Mouse (Mus musculus): ENCODE measurements around the gene Msln. TPM values are rescaled to one million over a fixed set of nuclear protein-coding genes. Genes with fewer than 3 reads are reported as not detected.
"Not testable (repeated sequence)": the region's sequence is repeated elsewhere in the genome, so short reads cannot be mapped to it uniquely, and the experiment has no call there.

Msln gene
- polyA plus RNA-seq, 1 experiment from 2014 or later, result 1.4 TPM

DNA sequence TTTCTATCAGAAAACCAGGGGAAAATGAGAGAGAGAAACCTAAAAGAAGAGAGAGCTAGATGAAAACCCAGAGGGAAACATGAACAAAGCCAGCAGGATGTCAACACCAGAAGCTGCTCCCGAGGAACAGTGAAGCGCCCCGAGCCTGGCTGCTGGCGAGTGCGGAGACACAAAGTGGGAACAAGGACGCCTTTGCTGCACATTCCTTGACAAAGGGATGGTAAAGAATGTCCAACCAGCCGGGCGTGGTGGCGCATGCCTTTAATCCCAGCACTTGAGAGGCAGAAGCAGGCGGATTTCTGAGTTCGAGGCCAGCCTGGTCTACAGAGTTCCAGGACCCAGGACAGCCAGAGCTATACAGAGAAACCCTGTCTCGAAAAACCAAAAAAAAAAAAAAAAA is 12.7 kb downstream of the Msln start:
- not testable (repeated sequence) for H3K27me3 ChIP-seq (replicated peaks); H3K9ac ChIP-seq (replicated peaks); H3K36me3 ChIP-seq; H3K27ac ChIP-seq (replicated peaks); H3K4me1 ChIP-seq; ATAC-seq (ENCODE audit: low FRiP score); H3K4me2 ChIP-seq; H3K9me3 ChIP-seq (replicated peaks); H3K4me3 ChIP-seq (replicated peaks)
- 78% methylated on average over 12 of the region's 12 CpGs for WGBS

DNA sequence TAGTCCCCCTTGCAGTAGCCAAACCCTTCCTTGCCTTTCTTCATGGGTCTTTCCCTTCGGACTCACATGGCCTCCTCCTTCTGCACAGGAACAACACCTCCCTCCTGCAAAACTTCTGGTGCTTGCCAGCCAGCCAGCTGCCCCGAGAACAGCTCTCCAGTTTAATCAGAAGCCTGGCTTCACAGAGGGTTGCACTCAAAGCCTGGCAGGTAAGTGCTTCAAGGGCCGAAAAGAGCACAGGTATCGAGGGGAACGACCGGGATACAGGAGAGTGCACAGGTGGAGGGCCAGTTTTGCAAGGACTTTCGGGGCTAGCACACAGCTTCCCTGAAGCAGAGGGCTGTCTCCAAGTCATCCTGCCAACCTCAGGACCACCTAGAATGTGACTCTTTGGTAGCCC is 15.3 kb downstream of the Msln start:
- 88% methylated on average over 7 of the region's 7 CpGs for WGBS
- Histone ChIP-seq H3K27me3 (replicated peaks) (no peaks in the 10 kb centered on the region), H3K4me3 (replicated peaks) (no peak overlapping the region), H3K27ac (replicated peaks) (no peak overlapping the region), H3K36me3 (no peaks in the 10 kb centered on the region), H3K9ac (replicated peaks) (no peak overlapping the region), H3K4me2 (no peak overlapping the region), H3K4me1 (no peaks in the 10 kb centered on the region), H3K9me3 (replicated peaks) (no peaks in the 10 kb centered on the region)
- ATAC-seq (ENCODE audit: low FRiP score), result no peak

DNA sequence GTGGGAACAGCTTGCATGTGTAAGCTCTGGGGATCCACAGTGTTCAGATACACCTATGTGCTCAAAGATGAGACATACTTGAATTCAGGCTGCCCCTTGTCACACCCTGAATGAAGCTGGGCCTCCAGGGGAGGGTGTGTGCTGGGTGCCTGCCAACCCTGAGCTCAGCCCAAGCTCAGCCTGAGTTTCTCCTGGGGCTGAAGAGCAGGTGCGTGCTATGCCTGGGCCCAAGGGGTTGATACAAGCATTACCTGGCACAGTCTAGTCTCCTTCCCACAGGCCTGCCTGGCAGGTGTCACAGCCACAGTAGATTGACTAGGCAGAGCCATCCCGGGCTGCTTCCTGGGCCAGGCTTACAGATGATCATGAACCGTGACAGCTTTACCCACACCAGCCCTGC is 18.4 kb downstream of the Msln start, which contains the start of gene Mslnl:
TSS of gene Mslnl (plus strand) at position 298 of the 400 bp plus-strand sequence.
- H3K27ac ChIP-seq (replicated peaks), result no peak within 1 kb of the TSS
- 82% methylated on average over 3 of the region's 3 CpGs for WGBS
- H3K4me3 ChIP-seq (replicated peaks), result no peak within 1 kb of the TSS
- H3K4me2 ChIP-seq, result no peak within 1 kb of the TSS
- no peaks in the 10 kb centered on the region for H3K27me3 ChIP-seq (replicated peaks)
- H3K9ac ChIP-seq (replicated peaks), result no peak within 1 kb of the TSS
- ATAC-seq (ENCODE audit: low FRiP score), result no peak
- H3K36me3 ChIP-seq, result no peaks in the 10 kb centered on the region
- no peaks in the 10 kb centered on the region for H3K4me1 ChIP-seq
- H3K9me3 ChIP-seq (replicated peaks), result no peaks in the 10 kb centered on the region

DNA sequence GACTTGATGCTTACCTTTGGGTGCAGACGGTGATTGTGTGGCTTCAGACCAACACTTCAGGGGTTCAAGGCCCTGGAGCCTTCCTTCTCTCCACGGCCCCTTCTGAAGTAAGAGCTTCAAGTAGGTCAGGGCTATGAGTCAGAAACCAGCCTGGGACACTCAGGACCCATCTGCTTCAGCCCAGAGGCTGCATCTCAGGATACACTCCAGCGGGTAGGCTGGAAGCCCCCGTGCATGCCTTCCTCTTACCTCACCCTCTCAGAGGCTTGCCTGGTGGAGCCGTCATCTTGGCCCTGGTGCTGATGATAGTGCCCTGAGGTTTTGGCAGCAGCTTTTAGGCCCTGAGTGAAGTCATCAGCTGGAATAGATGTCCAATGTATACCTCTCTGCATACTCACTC is 18.9 kb downstream of the Msln start:
- H3K9ac ChIP-seq (replicated peaks), result no peak overlapping the region
- H3K9me3 ChIP-seq (replicated peaks), result no peaks in the 10 kb centered on the region
- no peak for ATAC-seq (ENCODE audit: low FRiP score)
- no peak overlapping the region for H3K4me2 ChIP-seq
- H3K27me3 ChIP-seq (replicated peaks), result no peaks in the 10 kb centered on the region
- no peak overlapping the region for H3K4me3 ChIP-seq (replicated peaks)
- H3K27ac ChIP-seq (replicated peaks), result no peak overlapping the region
- H3K4me1 ChIP-seq, result no peaks in the 10 kb centered on the region
- peaks cover 5% of the 10 kb centered on the region; the same call in 1 of the 2 replicates for H3K36me3 ChIP-seq
- 73% methylated on average over 5 of the region's 5 CpGs for WGBS

DNA sequence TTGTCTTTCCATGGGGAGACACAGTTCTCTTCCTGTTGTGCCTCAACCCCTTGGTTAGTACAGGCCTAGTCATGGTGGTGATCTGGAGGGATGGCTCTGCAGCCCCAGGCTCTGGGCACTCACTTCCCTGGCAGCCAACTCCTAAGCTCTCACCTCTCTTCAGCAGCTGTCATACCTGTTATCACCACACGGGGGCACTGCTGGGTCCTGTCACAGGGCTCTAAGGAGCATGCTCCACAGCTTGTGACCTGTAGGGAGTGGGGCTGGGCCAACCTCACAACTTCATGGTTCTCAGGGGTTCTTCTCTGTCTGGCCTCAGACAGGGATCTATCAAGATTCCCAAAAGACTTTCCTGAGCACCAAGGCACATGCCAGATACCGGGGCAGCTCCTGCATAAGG is 22.1 kb downstream of the Msln start:
- no peak for ATAC-seq (ENCODE audit: low FRiP score)
- Histone ChIP-seq H3K4me3 (replicated peaks) (no peak overlapping the region), H3K4me1 (peaks cover 19% of the 10 kb centered on the region), H3K36me3 (peaks cover 10% of the 10 kb centered on the region; the same call in 1 of the 2 replicates), H3K27ac (replicated peaks) (no peak overlapping the region), H3K9ac (replicated peaks) (no peak overlapping the region), H3K4me2 (no peak overlapping the region), H3K27me3 (replicated peaks) (no peaks in the 10 kb centered on the region), H3K9me3 (replicated peaks) (no peaks in the 10 kb centered on the region)
- 19% methylated on average over 2 of the region's 2 CpGs for WGBS

DNA sequence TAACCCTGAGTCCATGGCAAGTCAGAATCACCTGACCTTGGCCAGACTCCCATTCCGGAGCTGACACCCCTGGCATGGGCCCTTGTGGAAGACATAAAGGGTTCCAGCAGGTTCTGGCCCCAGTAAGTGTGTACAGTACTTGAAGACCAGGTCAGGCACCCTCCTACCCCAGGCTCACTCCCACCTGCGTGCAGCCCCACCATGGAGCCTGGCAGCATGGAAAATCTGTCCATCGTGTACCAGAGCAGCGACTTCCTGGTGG is 26.2 kb downstream of the Msln start:
- Histone ChIP-seq H3K9ac (replicated peaks) (peak overlapping the region; percentile 68), H3K4me2 (peak overlapping the region; percentile 97), H3K27ac (replicated peaks) (peak overlapping the region; percentile 72), H3K4me1 (peaks cover 29% of the 10 kb centered on the region), H3K36me3 (peaks cover 10% of the 10 kb centered on the region; the same call in 1 of the 2 replicates), H3K4me3 (replicated peaks) (peak overlapping the region; percentile 59), H3K27me3 (replicated peaks) (no peaks in the 10 kb centered on the region), H3K9me3 (replicated peaks) (no peaks in the 10 kb centered on the region)
- ATAC-seq (ENCODE audit: low FRiP score), result peak; percentile 7; the same call in 1 of the 2 replicates
- WGBS, result 24% methylated on average over 4 of the region's 4 CpGs

DNA sequence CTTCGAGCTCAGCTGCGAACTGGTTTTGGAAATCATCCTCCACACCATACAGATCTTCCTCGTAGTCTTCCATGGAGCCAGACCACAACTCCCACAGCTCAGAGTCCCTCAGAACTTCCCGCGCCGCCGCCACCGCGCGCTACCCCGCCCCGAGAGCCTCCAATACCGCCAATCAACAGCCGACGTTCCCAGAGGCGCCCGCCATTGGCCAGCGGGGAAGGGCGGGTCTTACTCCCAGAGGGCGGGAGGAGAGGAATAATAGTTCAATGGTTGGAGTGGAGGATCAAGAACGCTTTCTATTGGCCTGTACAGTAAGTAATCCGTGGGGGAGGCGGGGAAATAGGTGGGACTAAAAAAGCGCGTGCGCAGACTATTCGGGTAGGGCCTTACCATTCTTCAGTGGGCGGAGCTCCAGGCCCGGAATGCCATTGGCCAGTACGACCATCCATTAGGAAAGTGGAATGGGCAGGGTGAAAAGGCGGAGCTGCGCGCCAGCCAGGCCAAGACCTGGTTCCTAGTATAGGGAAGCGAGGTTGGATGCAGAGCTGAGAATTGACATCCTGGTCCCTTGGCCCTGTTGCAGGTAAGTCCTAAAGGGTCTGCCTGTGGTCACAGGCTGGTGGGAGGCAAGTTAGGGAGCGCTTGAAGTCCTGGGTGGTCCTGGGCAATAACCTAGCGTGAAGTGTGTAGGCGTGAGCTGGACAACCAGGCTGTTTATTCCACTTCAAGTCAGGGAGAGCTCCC is 26.7 kb downstream of the Msln start, which contains the start of the genes Chtf18 and Rpusd1:
TSS of gene Chtf18 (minus strand) at position 155 of the 744 bp plus-strand sequence.
TSS of gene Rpusd1 (plus strand) at position 406 of the 744 bp plus-strand sequence.
- no peaks in the 10 kb centered on the region for H3K27me3 ChIP-seq (replicated peaks)
- peak within 1 kb of the TSS; percentile 59 for H3K4me3 ChIP-seq (replicated peaks)
- H3K9ac ChIP-seq (replicated peaks), result peak within 1 kb of the TSS; percentile 68
- under 1% methylated on average over 37 of the region's 37 CpGs for WGBS
- peaks cover 10% of the 10 kb centered on the region; the same call in 1 of the 2 replicates for H3K36me3 ChIP-seq
- no peaks in the 10 kb centered on the region for H3K9me3 ChIP-seq (replicated peaks)
- peak; percentile 98 for ATAC-seq (ENCODE audit: low FRiP score)
- H3K4me1 ChIP-seq, result peaks cover 29% of the 10 kb centered on the region
- peak within 1 kb of the TSS; percentile 97 for H3K4me2 ChIP-seq
- peak within 1 kb of the TSS; percentile 72 for H3K27ac ChIP-seq (replicated peaks)

DNA sequence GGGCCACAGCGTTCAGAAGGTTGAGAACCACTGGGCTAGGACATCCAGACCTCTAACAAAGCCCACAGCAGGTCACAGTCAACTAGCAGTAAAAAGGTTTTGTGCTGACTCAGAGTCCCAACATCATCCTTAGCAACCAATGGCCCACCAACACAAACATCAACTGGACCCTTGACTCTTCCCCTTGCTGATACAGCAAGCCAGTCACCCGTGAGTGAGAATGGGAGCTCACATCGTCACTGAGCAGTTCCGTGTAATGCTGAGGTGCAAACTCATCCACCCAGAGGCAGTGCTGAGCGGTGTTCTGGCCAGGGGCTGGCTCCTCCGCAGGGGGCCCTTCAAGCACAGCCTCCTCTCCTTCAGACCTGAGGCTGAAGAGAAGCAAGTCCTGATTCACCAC is 28.9 kb downstream of the Msln start:
- no peak for ATAC-seq (ENCODE audit: low FRiP score)
- Histone ChIP-seq H3K4me1 (peaks cover 29% of the 10 kb centered on the region), H3K4me2 (no peak overlapping the region), H3K4me3 (replicated peaks) (no peak overlapping the region), H3K9me3 (replicated peaks) (no peaks in the 10 kb centered on the region), H3K27ac (replicated peaks) (no peak overlapping the region), H3K36me3 (peaks cover 6% of the 10 kb centered on the region; the same call in 1 of the 2 replicates), H3K9ac (replicated peaks) (no peak overlapping the region), H3K27me3 (replicated peaks) (no peaks in the 10 kb centered on the region)
- 80% methylated on average over 6 of the region's 6 CpGs for WGBS

DNA sequence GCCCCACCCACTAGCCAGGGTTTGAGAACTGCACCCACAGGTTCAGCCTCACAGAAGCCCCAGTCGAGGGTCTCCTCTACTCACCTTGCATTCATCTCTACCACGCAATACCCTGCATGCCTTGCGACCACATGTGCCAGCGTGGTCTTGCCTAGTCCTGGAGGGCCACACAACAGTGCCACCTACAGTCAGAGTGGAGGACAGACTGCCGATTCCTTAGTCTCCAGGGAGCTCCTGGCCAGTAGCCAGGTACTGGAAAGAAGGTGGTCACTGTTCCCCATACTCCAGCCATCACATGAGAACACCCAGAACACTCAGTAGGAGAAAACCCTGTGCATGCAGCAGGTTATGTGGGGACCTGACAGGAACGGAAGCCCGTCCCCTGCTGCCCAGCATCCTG is 30.3 kb downstream of the Msln start:
- no peak for ATAC-seq (ENCODE audit: low FRiP score)
- no peaks in the 10 kb centered on the region for H3K36me3 ChIP-seq
- WGBS, result 84% methylated on average over 7 of the region's 7 CpGs
- peaks cover 22% of the 10 kb centered on the region for H3K4me1 ChIP-seq
- H3K4me3 ChIP-seq (replicated peaks), result no peak overlapping the region
- no peak overlapping the region for H3K27ac ChIP-seq (replicated peaks)
- H3K9ac ChIP-seq (replicated peaks), result no peak overlapping the region
- H3K4me2 ChIP-seq, result no peak overlapping the region
- H3K27me3 ChIP-seq (replicated peaks), result no peaks in the 10 kb centered on the region
- H3K9me3 ChIP-seq (replicated peaks), result no peaks in the 10 kb centered on the region

DNA sequence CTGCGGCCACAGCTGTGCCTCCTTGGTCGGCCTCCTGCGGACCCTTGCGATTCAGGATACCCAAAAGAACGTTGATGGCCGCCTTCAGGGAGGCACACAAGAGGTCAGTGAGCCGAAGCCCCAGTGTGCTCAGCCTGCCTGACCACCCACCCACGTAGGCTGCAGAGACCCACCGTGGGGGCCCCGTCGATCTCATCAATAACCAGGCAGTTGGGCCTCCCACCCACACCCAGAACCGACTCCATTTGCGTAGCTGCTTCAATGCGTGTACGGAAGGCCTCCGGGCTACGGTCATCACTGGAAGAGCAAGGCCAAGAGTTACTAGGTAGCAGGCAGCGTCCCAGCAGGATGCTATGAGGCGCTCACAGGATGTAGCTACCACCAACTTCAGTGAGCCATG is 30.7 kb downstream of the Msln start:
- no peaks in the 10 kb centered on the region for H3K9me3 ChIP-seq (replicated peaks)
- H3K4me2 ChIP-seq, result no peak overlapping the region
- peaks cover 18% of the 10 kb centered on the region for H3K4me1 ChIP-seq
- H3K4me3 ChIP-seq (replicated peaks), result no peak overlapping the region
- WGBS, result 96% methylated on average over 19 of the region's 19 CpGs
- ATAC-seq (ENCODE audit: low FRiP score), result no peak
- no peak overlapping the region for H3K9ac ChIP-seq (replicated peaks)
- H3K27ac ChIP-seq (replicated peaks), result no peak overlapping the region
- 0 out of 2 replicates have a peak, but pooled peaks cover under 1% of the 10 kb centered on the region for H3K27me3 ChIP-seq (replicated peaks)
- H3K36me3 ChIP-seq, result no peaks in the 10 kb centered on the region

DNA sequence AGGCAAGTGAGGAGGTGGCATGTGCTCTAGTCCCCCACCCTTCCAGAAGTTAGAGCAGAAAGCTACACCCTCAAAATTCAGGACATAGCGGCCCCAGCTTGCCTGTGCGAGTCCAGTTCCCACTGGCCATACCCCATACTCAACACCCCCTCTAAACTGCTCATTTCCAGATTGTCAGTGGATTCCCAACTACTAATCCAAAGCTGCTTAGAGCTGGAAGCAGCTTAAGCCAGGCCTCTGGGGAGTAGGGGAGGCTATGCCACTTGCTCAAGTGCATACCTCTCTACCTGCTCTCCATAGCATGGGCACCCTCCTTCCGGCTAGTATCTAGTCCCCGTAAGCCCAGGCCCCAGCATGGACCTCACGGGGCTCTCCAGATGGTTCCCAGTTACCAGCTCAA is 32.7 kb downstream of the Msln start:
- WGBS, result 96% methylated on average over 5 of the region's 5 CpGs
- H3K27me3 ChIP-seq (replicated peaks), result peaks cover 21% of the 10 kb centered on the region
- H3K4me3 ChIP-seq (replicated peaks), result no peak overlapping the region
- no peak for ATAC-seq (ENCODE audit: low FRiP score)
- no peaks in the 10 kb centered on the region for H3K36me3 ChIP-seq
- H3K9me3 ChIP-seq (replicated peaks), result no peaks in the 10 kb centered on the region
- H3K27ac ChIP-seq (replicated peaks), result no peak overlapping the region
- H3K9ac ChIP-seq (replicated peaks), result no peak overlapping the region
- H3K4me2 ChIP-seq, result no peak overlapping the region
- peaks cover 16% of the 10 kb centered on the region for H3K4me1 ChIP-seq

DNA sequence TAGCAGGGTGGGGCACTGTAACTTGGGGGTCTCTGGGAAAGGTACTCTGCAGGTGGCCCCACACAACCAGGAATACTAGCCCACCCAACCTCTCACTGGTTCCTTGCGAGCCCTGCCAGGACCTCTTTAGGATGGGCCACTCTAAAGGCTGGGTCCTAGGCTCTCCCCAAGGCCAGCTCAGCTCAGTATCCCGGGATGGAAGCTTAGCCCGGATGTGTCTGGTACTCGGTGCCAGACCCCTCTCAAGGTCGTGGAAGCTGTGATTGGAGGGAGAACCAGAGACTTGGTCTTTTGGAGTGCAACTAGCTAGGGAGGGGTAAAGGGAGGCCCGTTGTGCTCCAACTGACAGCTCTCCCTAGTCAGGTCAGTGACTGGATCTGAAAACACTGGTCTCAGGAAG is 36.5 kb downstream of the Msln start:
- peak overlapping the region; percentile 82 for H3K4me2 ChIP-seq
- WGBS, result 7% methylated on average over 6 of the region's 6 CpGs

More for the DNA sequence above, 36.5 kb downstream of the Msln start:
- no peak for ATAC-seq (ENCODE audit: low FRiP score)
- peak overlapping the region; percentile 51 for H3K9ac ChIP-seq (replicated peaks)
- peaks cover 33% of the 10 kb centered on the region for H3K27me3 ChIP-seq (replicated peaks)
- peak overlapping the region; percentile 42 for H3K4me3 ChIP-seq (replicated peaks)
- no peak overlapping the region for H3K27ac ChIP-seq (replicated peaks)
- H3K9me3 ChIP-seq (replicated peaks), result no peaks in the 10 kb centered on the region
- peaks cover 12% of the 10 kb centered on the region for H3K4me1 ChIP-seq
- no peaks in the 10 kb centered on the region for H3K36me3 ChIP-seq

All from neural tube, embryonic 15.5 days (tissue).